ENCODE assay signal across 13 mouse cellular contexts in genomic region chr9:91988240-91988639, GRCm38 (mm10).
DNase-seq lines count a peak whose midpoint lies in the region; ATAC-seq lines count a peak whose summit lies in the region.
"Had no signal": no experiment of that assay in that cellular context is flagged by ENCODE, and none has a peak within 500 bp of the region (broad histone marks: within the 10 kb centered on the region; RNA-seq: fewer than 3 reads in every experiment).

No protein-coding gene starts in this region.

- intact Hi-C loops in left cerebral cortex, postnatal 4 days (cut with DNase I): no loop called here
- intact Hi-C loops in heart, postnatal 25 days (cut with DNase I): no loop called here

- peak; percentile 39 for DNase-seq in embryo, embryonic 10.5 days (ENCODE audit: low spot score)
- no peak for DNase-seq in embryo, embryonic 9.5 days (ENCODE audit: extremely low spot score)
- peak; percentile 36 for DNase-seq in left cerebral cortex, postnatal 4 days
- DNase-seq in left cerebral cortex, adult 18-20 months (ENCODE audit: low spot score in 2 of 2): no peak
- peak; percentile 16 for DNase-seq in embryo, embryonic 11.5 days (ENCODE audit: low read depth, low spot score)
- peak; percentile 54 for DNase-seq in mesoderm, embryonic 11.5 days (ENCODE audit: low read depth, low spot score)
- no peak for DNase-seq in heart, postnatal 25 days (ENCODE audit: low spot score)
- DNase-seq: adrenal gland, adult 8-10 months; gastrocnemius, adult 2 months; thymus, adult 18-20 months had no signal

- ATAC-seq in erythroid progenitor cell, adult 5-6 weeks (replicated peaks; ENCODE audit: low FRiP score, poor library complexity, severe bottlenecking): no peak
- ATAC-seq: forebrain, embryonic 13.5 days; midbrain, embryonic 15.5 days had no signal

Comparison
In these comparisons a context has a peak if more than half of its experiments do, and no peak if none do; other contexts are left out.
1. DNase-seq: peak in embryo, embryonic 10.5 days (single experiment), left cerebral cortex, postnatal 4 days (single experiment), embryo, embryonic 11.5 days (single experiment) and mesoderm, embryonic 11.5 days (single experiment); none in embryo, embryonic 9.5 days (single experiment), left cerebral cortex, adult 18-20 months (0 of 2) and heart, postnatal 25 days (single experiment).